ENCODE assay signal across 24 mouse cellular contexts in the genomic region with DNA sequence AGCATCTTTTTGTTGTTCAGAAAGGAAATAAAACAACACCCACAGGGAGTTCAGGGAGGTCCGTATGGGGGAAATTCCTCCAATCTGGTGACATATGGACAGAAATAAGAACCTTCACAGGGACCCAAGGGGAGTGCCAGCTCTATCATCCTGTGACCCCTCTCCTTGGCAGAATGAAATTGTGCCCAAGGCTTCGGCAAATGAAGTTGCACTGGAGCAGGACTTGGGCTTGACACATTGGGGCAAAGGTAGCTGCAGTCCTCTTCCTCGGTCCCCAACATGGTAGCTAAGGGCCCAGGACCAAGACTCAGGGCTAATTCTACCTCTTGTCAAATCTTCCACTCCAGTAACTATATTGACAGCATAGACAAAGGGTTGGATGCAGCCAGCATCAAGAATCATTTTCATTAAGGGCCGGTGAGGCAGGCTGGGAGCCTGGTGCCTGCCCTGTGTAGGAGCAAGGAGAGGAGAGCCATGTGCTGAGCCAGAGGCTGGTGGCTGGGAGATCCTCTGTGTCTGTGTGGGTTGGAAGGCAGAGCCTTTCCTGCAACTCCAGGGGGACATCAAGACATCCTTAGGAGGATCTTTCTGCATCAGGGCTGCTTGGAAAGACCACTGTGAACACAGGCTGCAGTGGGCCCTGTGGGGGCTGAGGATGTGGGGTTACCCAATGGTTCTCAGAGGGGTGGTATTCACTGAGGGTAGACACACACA. TPM values are rescaled to one million over a fixed set of nuclear protein-coding genes. Genes with fewer than 3 reads are reported as not detected.
DNase-seq lines count a peak whose midpoint lies in the region; ATAC-seq and TF ChIP-seq lines count a peak whose summit lies in the region.
"Had no signal": no experiment of that assay in that cellular context is flagged by ENCODE, and none has a peak within 500 bp of the region (broad histone marks: within the 10 kb centered on the region; RNA-seq: fewer than 3 reads in every experiment).

No protein-coding gene starts in this region.

- H3ac ChIP-seq in myocyte (ENCODE audit: control insufficient read depth, insufficient read length): no peak overlapping the region

- peak; percentile 56 for DNase-seq in gastrocnemius, postnatal 10 days
- no peak for DNase-seq in gastrocnemius, postnatal 4 days (ENCODE audit: low spot score in 2 of 2)
- no peak for DNase-seq in kidney, adult 2 months
- DNase-seq in thymus, postnatal 36 days: no peak
- DNase-seq: adrenal gland, postnatal 14 days; cerebellum, adult 11-12 months; cerebellum, adult 9-10 months; cerebellum, postnatal 36 days; forebrain, postnatal 0 days; kidney, adult 9 months had no signal

- TF ChIP-seq CTCF in kidney, adult 2 months (conservative IDR thresholded peaks at IDR 0.05; ENCODE audit: insufficient read depth, insufficient read length, low read depth, low read length): no peak

- 63% methylated on average over 4 of the region's 4 CpGs for WGBS in heart, embryonic 12.5 days
- 69% methylated on average over 4 of the region's 4 CpGs for WGBS in heart, embryonic 11.5 days (ENCODE audit: insufficient replicate concordance)
- 74% methylated on average over 4 of the region's 4 CpGs for WGBS in heart, embryonic 16.5 days
- 68% methylated on average over 4 of the region's 4 CpGs for WGBS in kidney, adult 2 months

- H3K27ac ChIP-seq in heart, embryonic 12.5 days (ENCODE audit: poor library complexity, severe bottlenecking): peak overlapping the region; percentile 74
- no peak overlapping the region for H3K27ac ChIP-seq in heart, embryonic 11.5 days (ENCODE audit: low read depth, low read length)
- H3K27ac ChIP-seq in heart, embryonic 16.5 days (ENCODE audit: low read length): peak overlapping the region; percentile 34; the same call in 1 of the 2 replicates
- H3K27ac ChIP-seq in kidney, adult 2 months (ENCODE audit: insufficient read depth, low read depth, low read length): no peak overlapping the region
- H3K27ac ChIP-seq: embryonic facial prominence, embryonic 10.5 days; forebrain, embryonic 13.5 days; hindbrain, embryonic 12.5 days had no signal

- peak; percentile 47 for TF ChIP-seq POLR2A in myocyte (IDR thresholded peaks at IDR 0.05; ENCODE audit: insufficient read length, low read depth)
- no peak for TF ChIP-seq POLR2A in kidney, adult 2 months (IDR thresholded peaks at IDR 0.05; ENCODE audit: low read depth, low read length)

- peaks cover 80% of the 10 kb centered on the region for H3K4me1 ChIP-seq in heart, embryonic 12.5 days (replicated peaks)
- peaks cover 50% of the 10 kb centered on the region for H3K4me1 ChIP-seq in heart, embryonic 11.5 days (ENCODE audit: control insufficient read depth, insufficient read depth, low read length)
- peaks cover 60% of the 10 kb centered on the region for H3K4me1 ChIP-seq in heart, embryonic 16.5 days (ENCODE audit: control insufficient read depth, insufficient read depth, low read length)
- no peaks in the 10 kb centered on the region for H3K4me1 ChIP-seq in kidney, adult 2 months (ENCODE audit: control insufficient read depth, insufficient read depth, low read length)
- H3K4me1 ChIP-seq: forebrain, embryonic 13.5 days; hindbrain, embryonic 12.5 days had no signal

- no peak overlapping the region for H3K4me3 ChIP-seq in heart, embryonic 12.5 days
- H3K4me3 ChIP-seq in heart, embryonic 11.5 days (ENCODE audit: low read depth, low read length): no peak overlapping the region
- no peak overlapping the region for H3K4me3 ChIP-seq in heart, embryonic 16.5 days (ENCODE audit: low read length)
- no peak overlapping the region for H3K4me3 ChIP-seq in myocyte
- no peak overlapping the region for H3K4me3 ChIP-seq in kidney, adult 2 months (ENCODE audit: insufficient read depth, low read depth, low read length)
- H3K4me3 ChIP-seq: embryonic facial prominence, embryonic 10.5 days; forebrain, embryonic 13.5 days; hindbrain, embryonic 12.5 days had no signal

- H3K79me2 ChIP-seq in myocyte (ENCODE audit: control insufficient read depth, insufficient read depth): no peaks in the 10 kb centered on the region

- H3K36me3 ChIP-seq in heart, embryonic 12.5 days: peaks cover 34% of the 10 kb centered on the region
- H3K36me3 ChIP-seq in heart, embryonic 11.5 days (ENCODE audit: control insufficient read depth, insufficient read depth, low read length): no peaks in the 10 kb centered on the region
- 0 out of 2 replicates have a peak, but pooled peaks cover 4% of the 10 kb centered on the region for H3K36me3 ChIP-seq in heart, embryonic 16.5 days (ENCODE audit: control insufficient read depth, insufficient read depth)
- H3K36me3 ChIP-seq in myocyte (ENCODE audit: control insufficient read depth, insufficient read depth): no peaks in the 10 kb centered on the region
- no peaks in the 10 kb centered on the region for H3K36me3 ChIP-seq in kidney, adult 2 months (ENCODE audit: control insufficient read depth, insufficient read depth, low read length)
- H3K36me3 ChIP-seq: embryonic facial prominence, embryonic 10.5 days; hindbrain, embryonic 12.5 days had no signal

- H3K27me3 ChIP-seq in heart, embryonic 12.5 days (replicated peaks): no peaks in the 10 kb centered on the region
- no peaks in the 10 kb centered on the region for H3K27me3 ChIP-seq in heart, embryonic 11.5 days (ENCODE audit: control insufficient read depth, insufficient read depth, low read length)
- H3K27me3 ChIP-seq in heart, embryonic 16.5 days (ENCODE audit: control insufficient read depth, insufficient read depth, low read length): no peaks in the 10 kb centered on the region
- H3K27me3 ChIP-seq in myocyte (ENCODE audit: control insufficient read depth, insufficient read depth, insufficient read length): no peaks in the 10 kb centered on the region
- no peaks in the 10 kb centered on the region for H3K27me3 ChIP-seq in kidney, adult 2 months (replicated peaks; ENCODE audit: control insufficient read depth, insufficient read depth, low read length)

- H3K9me3 ChIP-seq in heart, embryonic 12.5 days (replicated peaks): no peaks in the 10 kb centered on the region
- no peaks in the 10 kb centered on the region for H3K9me3 ChIP-seq in heart, embryonic 11.5 days (replicated peaks; ENCODE audit: control insufficient read depth, low read length)
- no peaks in the 10 kb centered on the region for H3K9me3 ChIP-seq in heart, embryonic 16.5 days (replicated peaks; ENCODE audit: control insufficient read depth, low read length)
- H3K9me3 ChIP-seq: embryonic facial prominence, embryonic 10.5 days; forebrain, embryonic 13.5 days; hindbrain, embryonic 12.5 days had no signal

- peak overlapping the region; percentile 13; the same call in 1 of the 2 replicates for H3K9ac ChIP-seq in heart, embryonic 12.5 days
- no peak overlapping the region for H3K9ac ChIP-seq in heart, embryonic 11.5 days (ENCODE audit: low read depth, low read length)
- 0 out of 2 replicates have a peak overlapping the region, but pooled peaks have one; percentile 17 for H3K9ac ChIP-seq in heart, embryonic 16.5 days (ENCODE audit: low read length)
- H3K9ac ChIP-seq: forebrain, embryonic 13.5 days; forebrain, postnatal 0 days; hindbrain, embryonic 12.5 days had no signal

- no peak overlapping the region for H3K4me2 ChIP-seq in heart, embryonic 12.5 days
- no peak overlapping the region for H3K4me2 ChIP-seq in heart, embryonic 11.5 days
- H3K4me2 ChIP-seq in heart, embryonic 16.5 days (ENCODE audit: low read depth, low read length): no peak overlapping the region
- peak overlapping the region; percentile 6 for H3K4me2 ChIP-seq in myocyte (ENCODE audit: low read depth)
- H3K4me2 ChIP-seq: forebrain, embryonic 13.5 days; hindbrain, embryonic 12.5 days had no signal

- ATAC-seq in heart, embryonic 12.5 days (ENCODE audit: insufficient number of reproducible peaks, low FRiP score): no peak
- no peak for ATAC-seq in heart, embryonic 11.5 days (replicated peaks; ENCODE audit: insufficient number of reproducible peaks, low FRiP score, low TSS enrichment)
- no peak for ATAC-seq in heart, embryonic 16.5 days (replicated peaks; ENCODE audit: extremely low read depth, insufficient read depth, low FRiP score)
- ATAC-seq: activated CD4-positive, CD25-positive, alpha-beta regulatory T cell, adult 4 months; forebrain, embryonic 13.5 days; forebrain, postnatal 0 days; hindbrain, embryonic 16.5 days; inflammation-experienced regulatory T-cells, adult 6 months; intestine, postnatal 0 days; Patski had no signal

TF ChIP-seq in myocyte, 11 proteins besides CTCF, POLR2A, EP300 and RAD21:
- peak; percentile 64 for TF ChIP-seq POLR2AphosphoS2 (IDR thresholded peaks at IDR 0.05; ENCODE audit: insufficient read length, low read depth)
- no peak for TF ChIP-seq E2F4 (IDR thresholded peaks at IDR 0.05; ENCODE audit: insufficient read depth)
TF ChIP-seq in myocyte: peak in this region for 1.

RNA-seq across cellular contexts. Expression of gene Slco4a1, which starts 59.2 kb away (rescaled TPM):
- total RNA-seq in gastrocnemius, postnatal 10 days (2021): under 1 TPM; 0.28 to 0.41 TPM
- total RNA-seq in gastrocnemius, postnatal 4 days (2021): under 1 TPM; 0.21 to 0.69 TPM
- 0.51 and 0.67 TPM in 2 replicates for polyA plus RNA-seq in heart, embryonic 12.5 days (2016; fragmentation: Nextera tagmentation; extraction: Ambion mirVana)
- 0.35 TPM in 1 of 2 replicates, not detected in the other for polyA plus RNA-seq in heart, embryonic 11.5 days (2014; fragmentation: Nextera tagmentation; extraction: Ambion mirVana)
- 0.84 and 2.1 TPM in 2 replicates for polyA plus RNA-seq in heart, embryonic 16.5 days (2015; fragmentation: Nextera tagmentation; extraction: Ambion mirVana)
- polyA plus RNA-seq in myocyte (2012; fragmentation: generic; extraction: Trizol): 0.18 TPM
- 49.4 and 64.7 TPM in 2 replicates for polyA plus RNA-seq in kidney, adult 2 months (2012; rRNA removed)
- total RNA-seq: gastrocnemius, adult 18-20 months; MEL had no signal

Comparison
In these comparisons a context has a peak if more than half of its experiments do, and no peak if none do; other contexts are left out.
1. H3K27ac ChIP-seq: peak in heart, embryonic 12.5 days (single experiment) and heart, embryonic 16.5 days (single experiment); none in heart, embryonic 11.5 days (single experiment) and kidney, adult 2 months (single experiment).
2. RNA of gene Slco4a1, which starts 59.2 kb away (polyA plus RNA-seq): 49.4 to 64.7 TPM in kidney, adult 2 months; 0.84 to 2.1 TPM in heart, embryonic 16.5 days, 0.51 to 0.67 TPM in heart, embryonic 12.5 days, 0.18 TPM in myocyte (single experiment) and 0.35 TPM in heart, embryonic 11.5 days; every median in the first group is over 10 times any median in the second.